Mouse (Mus musculus): ENCODE results near the gene Zbtb49. TPM values are rescaled to one million over a fixed set of nuclear protein-coding genes. Genes with fewer than 3 reads are reported as not detected.

Gene Zbtb49
- total RNA-seq, 2 experiments from 2014 or later, result 17.5 to 19.6 TPM

Other genes with a start within 250 kb of the Zbtb49 start
- 10 to 100 TPM; 36.8 to 38.3 TPM for gene Stx18, start 181.7 kb downstream of the Zbtb49 start, total RNA-seq (2021)
- 100 to 1,000 TPM; 561 to 567 TPM for gene Nsg1, start 60.5 kb downstream of the Zbtb49 start, total RNA-seq (2021)
- gene Lyar, start within 50 bp of the Zbtb49 start, total RNA-seq (2021), result 10 to 100 TPM; 11.4 to 12.9 TPM
- gene Tmem128, start 39.7 kb upstream of the Zbtb49 start, total RNA-seq (2021), result 10 to 100 TPM; 40.0 to 40.5 TPM
- under 1 TPM in 1 of 2 experiments, not detected in 1; 0.17 TPM for gene Otop1, start 55.5 kb upstream of the Zbtb49 start, total RNA-seq (2021)
- 1 to 10 TPM; 6.7 to 7.9 TPM for gene Drd5, start 98.9 kb upstream of the Zbtb49 start, total RNA-seq (2021)